ENCODE assay signal across 8 mouse cellular contexts in the genomic region with DNA sequence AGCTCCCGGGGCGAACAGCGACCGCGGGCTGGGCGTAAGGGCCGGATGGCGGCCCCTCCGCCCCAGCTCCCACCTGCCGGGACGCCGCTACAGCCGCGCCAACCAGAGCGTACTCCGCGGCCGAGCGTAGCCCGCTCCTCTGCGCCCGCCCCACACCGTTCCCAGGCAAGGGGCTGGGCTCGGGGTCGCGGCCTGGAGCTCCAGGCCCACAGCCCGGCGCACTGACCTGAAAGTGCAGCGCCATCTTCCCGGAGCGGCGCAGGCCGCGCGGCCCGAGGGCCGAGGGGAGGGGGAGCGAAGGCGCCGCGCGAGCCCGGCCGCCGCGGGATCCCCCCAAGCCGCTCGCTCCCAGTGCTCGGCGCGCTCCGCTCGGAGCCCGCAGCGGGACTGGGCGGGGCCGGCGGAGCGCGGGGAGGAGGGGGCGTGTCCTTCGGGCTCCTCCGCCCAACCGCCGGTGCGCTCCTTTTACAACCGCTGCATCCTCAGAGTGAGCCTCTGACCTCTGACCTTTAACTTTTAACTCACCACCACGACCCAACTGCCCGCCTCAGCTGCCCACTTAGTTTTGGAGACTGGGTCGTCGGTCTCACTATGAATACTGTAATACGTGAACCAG. TPM values are rescaled to one million over a fixed set of nuclear protein-coding genes. Genes with fewer than 3 reads are reported as not detected.
DNase-seq lines count a peak whose midpoint lies in the region; ATAC-seq lines count a peak whose summit lies in the region.

A gene (minus strand): TSS at position 371 of the 616 bp plus-strand sequence.

- peak within 1 kb of the TSS; percentile 80 for H3K9ac ChIP-seq in lung, embryonic 15.5 days

- WGBS in lung, embryonic 15.5 days: 3% methylated on average over 43 of the region's 72 CpGs

- H3K4me2 ChIP-seq in lung, embryonic 15.5 days: peak within 1 kb of the TSS; percentile 81

- no peaks in the 10 kb centered on the region for H3K4me1 ChIP-seq in brown adipose tissue, adult 24 weeks (ENCODE audit: control insufficient read depth, insufficient read depth, insufficient read length, low read length)
- H3K4me1 ChIP-seq in erythroblast, embryonic 14.5 days (ENCODE audit: control insufficient read depth): peaks cover 20% of the 10 kb centered on the region
- H3K4me1 ChIP-seq in lung, embryonic 15.5 days: 0 out of 2 replicates have a peak, but pooled peaks cover 4% of the 10 kb centered on the region

- H3K9me3 ChIP-seq in erythroblast, embryonic 14.5 days (ENCODE audit: control insufficient read depth, low read length): no peaks in the 10 kb centered on the region
- no peaks in the 10 kb centered on the region for H3K9me3 ChIP-seq in lung, embryonic 15.5 days

- no peak within 1 kb of the TSS for H3K27ac ChIP-seq in brown adipose tissue, adult 24 weeks (replicated peaks; ENCODE audit: low read depth, low read length)
- peak within 1 kb of the TSS; percentile 78 for H3K27ac ChIP-seq in lung, embryonic 15.5 days

- ATAC-seq in lung, embryonic 15.5 days (ENCODE audit: borderline replicate concordance, extremely low read depth, low FRiP score, low TSS enrichment): peak; percentile 89

- intact Hi-C loops in heart, postnatal 36 days (cut with DNase I): no loop called here

- DNase-seq in ES-CJ7 (ENCODE audit: low read depth, low spot score): peak; percentile 86
- DNase-seq in heart, postnatal 36 days: peak; percentile 18 to 37
- DNase-seq in layer of hippocampus, adult 9-11 months: peak; percentile 13
- peak; percentile 62 for DNase-seq in ovary, postnatal 36 days (ENCODE audit: low spot score)
- peak; percentile 45 for DNase-seq in urinary bladder, postnatal 14 days (ENCODE audit: low spot score)

- peak within 1 kb of the TSS; percentile 75 for H3K4me3 ChIP-seq in brown adipose tissue, adult 24 weeks (ENCODE audit: insufficient read depth, low read depth, low read length)
- peak within 1 kb of the TSS; percentile 90 for H3K4me3 ChIP-seq in erythroblast, embryonic 14.5 days (replicated peaks)
- peak within 1 kb of the TSS; percentile 90 for H3K4me3 ChIP-seq in lung, embryonic 15.5 days

- H3K27me3 ChIP-seq in erythroblast, embryonic 14.5 days (ENCODE audit: control insufficient read depth): no peaks in the 10 kb centered on the region
- no peaks in the 10 kb centered on the region for H3K27me3 ChIP-seq in lung, embryonic 15.5 days

- H3K36me3 ChIP-seq in erythroblast, embryonic 14.5 days (ENCODE audit: control insufficient read depth): no peaks in the 10 kb centered on the region
- H3K36me3 ChIP-seq in lung, embryonic 15.5 days: no peaks in the 10 kb centered on the region

RNA-seq across cellular contexts. Expression of the gene that starts here (rescaled TPM):
- polyA plus RNA-seq in brown adipose tissue, adult 24 weeks (2012; ENCODE audit: insufficient read depth, insufficient read length, missing spikeins): 0.29 and 0.40 TPM in 2 replicates
- polyA plus RNA-seq in erythroblast, embryonic 14.5 days (2012): 0.09 and 0.10 TPM in 2 replicates
- total RNA-seq in heart, postnatal 36 days (2021): under 1 TPM; 0.44 to 0.89 TPM
- polyA plus RNA-seq in lung, embryonic 15.5 days (2015; fragmentation: Nextera tagmentation; extraction: Ambion mirVana): 4.2 and 5.1 TPM in 2 replicates

Comparison
In these comparisons a context has a peak if more than half of its experiments do, and no peak if none do; other contexts are left out.
1. Peak in DNase-seq in heart, postnatal 36 days; RNA of the gene not detected or under 1 TPM.
2. DNase-seq: peak in every context shown above with its lines; median percentile 86 in ES-CJ7; 62 in ovary, postnatal 36 days; 45 in urinary bladder, postnatal 14 days; 28 in heart, postnatal 36 days; 13 in layer of hippocampus, adult 9-11 months.